Mouse (Mus musculus) limb, embryonic 13.5 days (tissue): Measurements from ENCODE around the gene H2al1f. TPM values are rescaled to one million over a fixed set of nuclear protein-coding genes. Genes with fewer than 3 reads are reported as not detected.
"Not testable (repeated sequence)": the region's sequence is repeated elsewhere in the genome, so short reads cannot be mapped to it uniquely, and the experiment has no call there.

Source experiments
- ATAC-seq: fragments of 200-750 bp; cut with Nextera tagmentation; 2 replicates; pipeline ENCODE4 v1.8.0; 2017; ENCODE audit warnings: low read depth, moderate number of reproducible peaks, moderate TSS enrichment; ENCODE audit not compliant: low FRiP score
- H3K27ac ChIP-seq: fragments of 300-500 bp; sonication (generic); 2 replicates; pipeline ENCODE4 v1.5.1; 2015; ENCODE audit warnings: inconsistent platforms, mild to moderate bottlenecking, moderate library complexity
- H3K27me3 ChIP-seq: fragments of 300-500 bp; sonication (generic); 2 replicates; pipeline ENCODE4 v1.6.1; 2015; ENCODE audit warnings: mild to moderate bottlenecking, inconsistent platforms
- H3K36me3 ChIP-seq: fragments of 300-500 bp; sonication (generic); 2 replicates; pipeline ENCODE4 v1.6.1; 2015; ENCODE audit warnings: inconsistent platforms, mild to moderate bottlenecking, moderate library complexity
- H3K4me1 ChIP-seq: fragments of 300-500 bp; sonication (generic); 2 replicates; pipeline ENCODE4 v1.6.1; 2015; ENCODE audit warnings: inconsistent platforms
- H3K4me2 ChIP-seq: fragments of 300-500 bp; sonication (generic); replicated peaks from 2 replicates; pipeline ENCODE4 v1.6.1; 2015; ENCODE audit warnings: inconsistent platforms, mild to moderate bottlenecking, moderate library complexity
- H3K4me3 ChIP-seq: fragments of 300-500 bp; sonication (generic); 2 replicates; pipeline ENCODE4 v1.5.1; 2015; ENCODE audit warnings: moderate library complexity, mild to moderate bottlenecking, inconsistent platforms
- H3K9ac ChIP-seq: fragments of 300-500 bp; sonication (generic); 2 replicates; pipeline ENCODE4 v1.6.1; 2015; ENCODE audit warnings: mild to moderate bottlenecking, inconsistent platforms
- H3K9me3 ChIP-seq: fragments of 300-500 bp; sonication (generic); 2 replicates; pipeline ENCODE4 v1.6.1; 2016; ENCODE audit warnings: inconsistent platforms
- WGBS: fragments of 180-500 bp; shearing (Covaris S2); methylation state at CpG from one replicate; pipeline ENCODE4 v1.1.7; 2015; 5-methylcytosine and 5-hydroxymethylcytosine counted together
- polyA plus RNA-seq: library from polyadenylated mRNA; unstranded; fragments of >200 nt; fragmentation: Nextera tagmentation; extraction: Ambion mirVana; gene quantifications from 2 replicates; pipeline ENCODE4 v1.2.1, GENCODE M21; 2015

Gene H2al1f
- not detected in 2 replicates for polyA plus RNA-seq

DNA sequence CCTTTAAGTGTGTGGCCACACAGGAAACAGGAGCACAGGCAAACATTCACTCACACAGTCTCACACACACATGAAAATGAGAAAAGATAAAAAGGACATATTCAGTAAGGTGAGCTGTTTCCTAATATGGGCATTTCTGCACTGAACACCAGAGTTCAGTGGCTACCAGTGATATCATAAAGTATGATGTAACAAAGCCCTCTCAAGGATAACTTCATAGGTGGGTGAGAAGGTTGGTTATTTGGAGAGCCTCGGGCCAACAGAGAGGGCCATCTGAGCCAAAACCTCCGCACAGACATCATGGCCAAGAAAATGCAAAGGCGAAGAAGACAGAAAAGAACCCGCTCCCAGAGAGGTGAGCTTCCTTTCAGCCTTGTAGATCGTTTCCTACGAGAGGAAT lies at the start of gene H2al1f:
H2al1f (plus strand) TSS at position 301 of the 400 bp plus-strand sequence.
- not testable (repeated sequence) for H3K36me3 ChIP-seq, H3K27me3 ChIP-seq, H3K27ac ChIP-seq, H3K9me3 ChIP-seq, H3K4me3 ChIP-seq, H3K9ac ChIP-seq, ATAC-seq, H3K4me1 ChIP-seq, H3K4me2 ChIP-seq
- WGBS = no CpG with 5 or more reads among the region's 6 CpGs

DNA sequence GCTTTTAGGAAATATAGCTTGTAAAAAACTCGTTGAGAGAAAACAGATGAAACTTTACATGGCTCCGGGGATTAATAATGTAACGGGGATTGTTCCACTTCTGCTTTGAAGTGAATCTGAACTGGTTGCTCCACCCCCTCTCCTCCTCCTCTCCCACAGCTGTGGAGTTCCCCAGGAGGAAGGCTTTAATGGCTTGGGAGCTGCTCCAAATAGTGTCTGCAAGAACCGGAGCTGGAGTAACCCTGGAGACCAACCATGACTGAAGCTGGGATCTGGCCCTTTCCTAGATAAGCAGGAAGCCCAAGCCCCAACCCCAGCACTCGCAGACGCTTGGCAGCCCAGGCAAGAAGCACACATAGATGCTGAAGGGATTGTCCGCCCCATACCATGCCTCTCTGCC lies 47.2 kb upstream of the H2al1f start:
- Histone ChIP-seq H3K36me3 (no peaks in the 10 kb centered on the region), H3K4me3 (no peak overlapping the region), H3K9me3 (no peaks in the 10 kb centered on the region), H3K27ac (no peak overlapping the region), H3K9ac (no peak overlapping the region), H3K4me2 (no peak overlapping the region), H3K4me1 (peaks cover 24% of the 10 kb centered on the region; the same call in 1 of the 2 replicates), H3K27me3 (peaks cover 49% of the 10 kb centered on the region)
- peak; percentile 84 for ATAC-seq
- WGBS = 46% methylated on average over 7 of the region's 7 CpGs

DNA sequence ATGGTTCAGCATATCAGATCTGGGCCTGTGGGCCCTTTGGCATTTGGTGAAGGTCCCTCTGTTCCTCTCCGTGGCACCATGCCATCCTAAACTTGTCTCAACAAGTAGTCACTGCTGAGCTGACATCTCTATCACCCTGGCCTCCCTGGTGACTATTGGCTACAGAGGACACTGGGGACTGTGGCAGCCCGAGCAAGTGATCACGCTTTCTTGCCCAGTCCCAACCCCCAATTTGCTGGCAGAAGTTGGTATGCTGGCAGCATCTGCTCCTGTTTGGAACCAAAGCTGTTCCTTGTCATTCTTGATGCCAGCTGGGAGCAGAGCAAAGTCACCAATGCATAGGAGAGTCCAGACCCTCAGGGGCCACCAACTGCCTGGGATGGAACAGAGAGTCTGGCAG lies 45.9 kb upstream of the H2al1f start:
- no peak for ATAC-seq
- H3K9me3 ChIP-seq = no peaks in the 10 kb centered on the region
- peaks cover 24% of the 10 kb centered on the region; the same call in 1 of the 2 replicates for H3K4me1 ChIP-seq
- 84% methylated on average over 3 of the region's 3 CpGs for WGBS
- H3K4me3 ChIP-seq = no peak overlapping the region
- no peak overlapping the region for H3K4me2 ChIP-seq
- H3K36me3 ChIP-seq = no peaks in the 10 kb centered on the region
- H3K9ac ChIP-seq = no peak overlapping the region
- H3K27ac ChIP-seq = no peak overlapping the region
- peaks cover 54% of the 10 kb centered on the region for H3K27me3 ChIP-seq

DNA sequence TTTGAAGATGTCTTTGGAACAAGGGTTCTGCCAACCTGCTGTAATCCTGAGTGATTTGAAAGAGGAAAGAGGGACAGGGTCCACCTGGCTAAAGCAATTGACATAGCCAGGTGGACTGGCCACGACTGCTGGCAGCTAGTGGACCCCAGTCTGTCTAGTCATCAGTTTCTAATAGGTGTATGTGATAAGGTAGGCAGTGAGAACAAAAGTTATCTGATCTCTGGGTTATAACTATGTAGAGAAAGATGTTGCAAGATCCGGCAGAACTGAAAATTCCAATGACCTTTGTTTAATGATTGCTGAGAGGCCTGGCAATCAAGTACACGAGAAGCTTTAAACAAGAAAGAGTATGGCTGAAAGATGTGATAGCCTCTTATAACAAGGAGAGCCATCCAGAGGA lies 41.8 kb upstream of the H2al1f start:
- Histone ChIP-seq H3K9ac (no peak overlapping the region), H3K27me3 (peaks cover 39% of the 10 kb centered on the region; the same call in 1 of the 2 replicates), H3K9me3 (no peaks in the 10 kb centered on the region), H3K36me3 (no peaks in the 10 kb centered on the region), H3K4me1 (peaks cover 2% of the 10 kb centered on the region; the same call in 1 of the 2 replicates), H3K4me2 (no peak overlapping the region), H3K4me3 (no peak overlapping the region), H3K27ac (no peak overlapping the region)
- WGBS = 75% methylated on average over 3 of the region's 3 CpGs
- no peak for ATAC-seq

DNA sequence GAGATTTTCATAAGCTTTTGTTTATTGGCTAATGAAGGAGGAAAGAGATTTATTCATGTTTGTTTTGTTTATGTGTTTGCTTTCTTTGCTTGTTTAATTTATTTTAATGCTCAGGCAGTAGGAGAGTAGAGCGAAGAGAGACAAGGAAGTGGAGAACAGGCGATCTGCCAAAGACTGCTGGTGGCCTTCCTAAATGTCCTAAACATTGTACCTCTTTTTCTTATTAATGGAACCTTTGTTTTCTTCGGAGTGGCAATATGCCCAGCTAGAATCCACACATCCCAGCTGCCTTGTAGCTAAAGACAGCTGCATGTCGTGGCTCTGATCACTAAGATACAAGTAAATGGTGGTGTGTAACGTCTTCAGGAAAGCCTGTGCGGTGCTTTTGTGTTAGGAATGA lies 37.9 kb upstream of the H2al1f start:
- Histone ChIP-seq H3K27me3 (peaks cover 27% of the 10 kb centered on the region; the same call in 1 of the 2 replicates), H3K27ac (no peak overlapping the region), H3K36me3 (no peaks in the 10 kb centered on the region), H3K4me2 (no peak overlapping the region), H3K9ac (no peak overlapping the region), H3K4me1 (no peaks in the 10 kb centered on the region), H3K4me3 (no peak overlapping the region), H3K9me3 (no peaks in the 10 kb centered on the region)
- no peak for ATAC-seq
- WGBS = 82% methylated on average over 6 of the region's 6 CpGs

DNA sequence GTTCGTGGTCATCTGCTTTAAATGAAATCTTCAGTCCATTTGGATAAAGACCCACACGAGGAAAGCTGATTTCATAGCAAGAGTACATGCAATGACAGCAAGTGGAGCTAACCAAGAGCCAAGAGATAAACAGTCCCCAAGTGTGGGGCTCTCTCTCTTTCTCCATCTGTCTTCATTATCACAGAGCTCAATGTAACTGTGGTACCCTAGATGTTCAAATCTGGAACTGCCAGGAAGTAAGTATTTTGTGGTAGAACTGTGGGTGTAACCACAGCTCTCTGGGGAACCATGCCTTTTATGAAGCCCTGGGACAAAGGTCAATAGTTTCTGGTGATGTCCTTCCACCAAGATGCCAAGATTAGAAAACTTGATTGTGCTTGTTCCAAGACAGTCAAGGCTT lies 34.2 kb upstream of the H2al1f start:
- H3K27me3 ChIP-seq = peaks cover 20% of the 10 kb centered on the region; the same call in 1 of the 2 replicates
- H3K27ac ChIP-seq = no peak overlapping the region
- no peak overlapping the region for H3K9ac ChIP-seq
- no peaks in the 10 kb centered on the region for H3K36me3 ChIP-seq
- no peak for ATAC-seq
- no peaks in the 10 kb centered on the region for H3K4me1 ChIP-seq
- H3K9me3 ChIP-seq = no peaks in the 10 kb centered on the region
- no peak overlapping the region for H3K4me2 ChIP-seq
- WGBS = 65% methylated on average over 2 of the region's 2 CpGs
- no peak overlapping the region for H3K4me3 ChIP-seq

DNA sequence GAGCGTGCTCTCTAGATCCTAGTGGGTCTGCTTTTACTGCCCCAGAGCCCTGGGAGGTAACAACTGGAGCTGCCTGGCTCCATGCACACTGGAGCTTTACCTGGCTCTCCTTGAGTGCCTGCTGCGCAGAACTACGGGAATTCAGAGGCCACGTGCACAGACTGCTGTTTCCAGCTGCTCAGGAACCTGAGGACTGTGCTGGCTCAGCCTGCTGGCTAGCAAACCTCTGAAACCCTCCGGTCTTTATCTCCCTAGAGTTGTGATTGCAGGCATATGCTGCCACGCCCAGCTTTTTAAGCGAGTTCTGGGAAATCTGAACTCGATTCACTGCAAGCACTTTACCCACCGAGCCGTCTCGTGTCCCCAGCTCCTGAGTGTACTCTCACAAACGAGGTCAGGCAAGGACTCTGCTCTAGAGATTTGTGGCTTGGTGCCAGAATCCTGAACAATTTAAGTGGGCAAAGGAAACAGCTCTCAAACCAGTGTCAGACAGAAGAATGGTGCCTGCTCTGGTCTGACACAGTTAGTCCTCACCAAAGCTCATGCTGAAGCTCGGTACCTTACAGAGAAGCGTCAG lies 26.6 kb upstream of the H2al1f start:
- peaks cover 34% of the 10 kb centered on the region; the same call in 1 of the 2 replicates for H3K27me3 ChIP-seq
- H3K4me1 ChIP-seq = no peaks in the 10 kb centered on the region
- no peaks in the 10 kb centered on the region for H3K36me3 ChIP-seq
- no peak overlapping the region for H3K4me2 ChIP-seq
- WGBS = 56% methylated on average over 14 of the region's 14 CpGs
- no peak overlapping the region for H3K27ac ChIP-seq
- ATAC-seq = no peak
- no peaks in the 10 kb centered on the region for H3K9me3 ChIP-seq
- no peak overlapping the region for H3K4me3 ChIP-seq
- no peak overlapping the region for H3K9ac ChIP-seq

DNA sequence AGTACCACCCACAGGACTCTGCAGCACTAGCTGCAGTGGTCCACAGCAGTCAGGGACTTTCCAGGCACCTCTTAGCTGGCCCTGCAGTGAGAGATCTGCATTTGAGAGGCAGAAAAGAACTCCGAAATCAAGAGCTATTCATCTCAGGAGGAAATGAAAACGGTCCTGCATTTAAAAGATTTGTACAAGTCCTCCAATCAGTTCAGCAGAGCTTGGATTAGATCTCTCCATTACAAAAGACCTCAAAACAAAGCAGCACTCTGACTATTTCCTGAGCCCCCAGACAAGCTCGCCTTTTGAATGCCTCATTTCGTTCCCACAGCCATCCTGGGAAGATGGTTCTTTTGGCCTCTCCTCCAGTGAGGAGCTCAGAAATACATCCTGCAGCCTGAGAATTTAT lies 25.7 kb upstream of the H2al1f start:
- no peak overlapping the region for H3K4me3 ChIP-seq
- H3K36me3 ChIP-seq = no peaks in the 10 kb centered on the region
- H3K27me3 ChIP-seq = peaks cover 39% of the 10 kb centered on the region; the same call in 1 of the 2 replicates
- H3K4me2 ChIP-seq = no peak overlapping the region
- no peak for ATAC-seq
- H3K9ac ChIP-seq = no peak overlapping the region
- H3K4me1 ChIP-seq = no peaks in the 10 kb centered on the region
- no peaks in the 10 kb centered on the region for H3K9me3 ChIP-seq
- no peak overlapping the region for H3K27ac ChIP-seq
- 78% methylated on average over 4 of the region's 4 CpGs for WGBS

DNA sequence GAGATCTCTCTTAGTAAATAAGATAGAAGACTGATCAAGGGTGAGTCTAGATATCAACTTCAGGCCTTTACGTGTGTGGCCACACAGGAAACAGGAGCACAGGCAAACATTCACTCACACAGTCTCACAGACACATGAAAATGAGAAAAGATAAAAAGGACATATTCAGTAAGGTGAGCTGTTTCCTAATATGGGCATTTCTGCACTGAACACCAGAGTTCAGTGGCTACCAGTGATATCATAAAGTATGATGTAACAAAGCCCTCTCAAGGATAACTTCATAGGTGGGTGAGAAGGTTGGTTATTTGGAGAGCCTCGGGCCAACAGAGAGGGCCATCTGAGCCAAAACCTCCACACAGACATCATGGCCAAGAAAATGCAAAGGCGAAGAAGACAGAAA lies 16.0 kb upstream of the H2al1f start, which contains the start of gene H2al1a:
H2al1a (plus strand) TSS at position 301 of the 400 bp plus-strand sequence.
- not testable (repeated sequence) for H3K4me2 ChIP-seq, H3K4me3 ChIP-seq, H3K4me1 ChIP-seq, H3K36me3 ChIP-seq, H3K27me3 ChIP-seq, H3K9me3 ChIP-seq, ATAC-seq, H3K27ac ChIP-seq, H3K9ac ChIP-seq
- WGBS = no CpG with 5 or more reads among the region's 3 CpGs

DNA sequence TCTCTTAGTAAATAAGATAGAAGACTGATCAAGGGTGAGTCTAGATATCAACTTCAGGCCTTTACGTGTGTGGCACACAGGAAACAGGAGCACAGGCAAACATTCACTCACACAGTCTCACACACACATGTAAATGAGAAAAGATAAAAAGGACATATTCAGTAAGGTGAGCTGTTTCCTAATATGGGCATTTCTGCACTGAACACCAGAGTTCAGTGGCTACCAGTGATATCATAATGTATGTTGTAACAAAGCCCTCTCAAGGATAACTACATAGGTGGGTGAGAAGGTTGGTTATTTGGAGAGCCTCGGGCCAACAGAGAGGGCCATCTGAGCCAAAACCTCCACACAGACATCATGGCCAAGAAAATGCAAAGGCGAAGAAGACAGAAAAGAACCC lies 12.8 kb upstream of the H2al1f start, which contains the start of gene H2al1b:
H2al1b (plus strand) TSS at position 301 of the 400 bp plus-strand sequence.
- not testable (repeated sequence) for H3K27ac ChIP-seq, H3K4me3 ChIP-seq, H3K4me1 ChIP-seq, ATAC-seq, H3K4me2 ChIP-seq, H3K9me3 ChIP-seq, H3K36me3 ChIP-seq, H3K27me3 ChIP-seq, H3K9ac ChIP-seq
- WGBS = 94% methylated on average over 1 of the region's 3 CpGs

DNA sequence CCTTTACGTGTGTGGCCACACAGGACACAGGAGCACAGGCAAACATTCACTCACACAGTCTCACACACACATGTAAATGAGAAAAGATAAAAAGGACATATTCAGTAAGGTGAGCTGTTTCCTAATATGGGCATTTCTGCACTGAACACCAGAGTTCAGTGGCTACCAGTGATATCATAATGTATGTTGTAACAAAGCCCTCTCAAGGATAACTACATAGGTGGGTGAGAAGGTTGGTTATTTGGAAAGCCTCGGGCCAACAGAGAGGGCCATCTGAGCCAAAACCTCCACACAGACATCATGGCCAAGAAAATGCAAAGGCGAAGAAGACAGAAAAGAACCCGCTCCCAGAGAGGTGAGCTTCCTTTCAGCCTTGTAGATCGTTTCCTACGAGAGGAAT lies 9.6 kb upstream of the H2al1f start, which contains the start of gene H2al1c:
H2al1c (plus strand) TSS at position 301 of the 400 bp plus-strand sequence.
- not testable (repeated sequence) for H3K9ac ChIP-seq, H3K9me3 ChIP-seq, H3K4me1 ChIP-seq, H3K27me3 ChIP-seq, H3K4me3 ChIP-seq, H3K36me3 ChIP-seq, H3K27ac ChIP-seq, H3K4me2 ChIP-seq, ATAC-seq
- WGBS = 94% methylated on average over 2 of the region's 6 CpGs

DNA sequence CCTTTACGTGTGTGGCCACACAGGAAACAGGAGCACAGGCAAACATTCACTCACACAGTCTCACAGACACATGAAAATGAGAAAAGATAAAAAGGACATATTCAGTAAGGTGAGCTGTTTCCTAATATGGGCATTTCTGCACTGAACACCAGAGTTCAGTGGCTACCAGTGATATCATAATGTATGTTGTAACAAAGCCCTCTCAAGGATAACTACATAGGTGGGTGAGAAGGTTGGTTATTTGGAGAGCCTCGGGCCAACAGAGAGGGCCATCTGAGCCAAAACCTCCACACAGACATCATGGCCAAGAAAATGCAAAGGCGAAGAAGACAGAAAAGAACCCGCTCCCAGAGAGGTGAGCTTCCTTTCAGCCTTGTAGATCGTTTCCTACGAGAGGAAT lies 6.4 kb upstream of the H2al1f start, which contains the start of gene H2al1d:
H2al1d (plus strand) TSS at position 301 of the 400 bp plus-strand sequence.
- H3K36me3 ChIP-seq, H3K4me3 ChIP-seq, H3K9ac ChIP-seq, H3K4me1 ChIP-seq, H3K27ac ChIP-seq, H3K4me2 ChIP-seq, H3K9me3 ChIP-seq, ATAC-seq, H3K27me3 ChIP-seq: not testable (repeated sequence)
- WGBS = no CpG with 5 or more reads among the region's 6 CpGs

DNA sequence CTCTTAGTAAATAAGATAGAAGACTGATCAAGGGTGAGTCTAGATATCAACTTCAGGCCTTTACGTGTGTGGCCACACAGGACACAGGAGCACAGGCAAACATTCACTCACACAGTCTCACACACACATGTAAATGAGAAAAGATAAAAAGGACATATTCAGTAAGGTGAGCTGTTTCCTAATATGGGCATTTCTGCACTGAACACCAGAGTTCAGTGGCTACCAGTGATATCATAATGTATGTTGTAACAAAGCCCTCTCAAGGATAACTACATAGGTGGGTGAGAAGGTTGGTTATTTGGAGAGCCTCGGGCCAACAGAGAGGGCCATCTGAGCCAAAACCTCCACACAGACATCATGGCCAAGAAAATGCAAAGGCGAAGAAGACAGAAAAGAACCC lies 3.3 kb upstream of the H2al1f start, which contains the start of gene H2al1e:
H2al1e (plus strand) TSS at position 301 of the 400 bp plus-strand sequence.
- not testable (repeated sequence) for H3K9ac ChIP-seq, H3K4me2 ChIP-seq, H3K36me3 ChIP-seq, H3K4me3 ChIP-seq, H3K9me3 ChIP-seq, H3K4me1 ChIP-seq, H3K27ac ChIP-seq, H3K27me3 ChIP-seq, ATAC-seq
- WGBS = no CpG with 5 or more reads among the region's 3 CpGs
